Mouse (Mus musculus) neural tube, embryonic 15.5 days (tissue): Measurements from ENCODE around the gene Cytip. TPM values are rescaled to one million over a fixed set of nuclear protein-coding genes. Genes with fewer than 3 reads are reported as not detected.

Experiments
- ATAC-seq: fragments of 200-750 bp; cut with Nextera tagmentation; 2 replicates; pipeline ENCODE4 v1.8.0; 2017; ENCODE audit warnings: mild to moderate bottlenecking, moderate TSS enrichment, moderate library complexity; ENCODE audit not compliant: low FRiP score
- H3K27ac ChIP-seq: fragments of 300-500 bp; sonication (generic); replicated peaks from 2 replicates; pipeline ENCODE4 v1.5.1; 2015; ENCODE audit warnings: mild to moderate bottlenecking, inconsistent platforms
- H3K27me3 ChIP-seq: fragments of 300-500 bp; sonication (generic); replicated peaks from 2 replicates; pipeline ENCODE4 v1.6.1; 2015; ENCODE audit warnings: inconsistent platforms
- H3K36me3 ChIP-seq: fragments of 300-500 bp; sonication (generic); 2 replicates; pipeline ENCODE4 v1.6.1; 2015; ENCODE audit warnings: inconsistent platforms
- H3K4me1 ChIP-seq: fragments of 300-500 bp; sonication (generic); 2 replicates; pipeline ENCODE4 v1.6.1; 2015; ENCODE audit warnings: inconsistent platforms
- H3K4me2 ChIP-seq: fragments of 300-500 bp; sonication (generic); 2 replicates; pipeline ENCODE4 v1.6.1; 2015; ENCODE audit warnings: inconsistent platforms, mild to moderate bottlenecking, moderate library complexity
- H3K4me3 ChIP-seq: fragments of 300-500 bp; sonication (generic); replicated peaks from 2 replicates; pipeline ENCODE4 v1.5.1; 2015; ENCODE audit warnings: mild to moderate bottlenecking, inconsistent platforms
- H3K9ac ChIP-seq: fragments of 300-500 bp; sonication (generic); replicated peaks from 2 replicates; pipeline ENCODE4 v1.6.1; 2015; ENCODE audit warnings: mild to moderate bottlenecking, inconsistent platforms
- H3K9me3 ChIP-seq: fragments of 300-500 bp; sonication (generic); replicated peaks from 2 replicates; pipeline ENCODE4 v1.6.1; 2016; ENCODE audit warnings: inconsistent platforms
- WGBS: fragments of 180-500 bp; shearing (Covaris S2); methylation state at CpG from one replicate; pipeline ENCODE4 v1.1.7; 2015; ENCODE audit warnings: mixed read lengths; 5-methylcytosine and 5-hydroxymethylcytosine counted together
- polyA plus RNA-seq: library from polyadenylated mRNA; unstranded; fragments of >200 nt; fragmentation: Nextera tagmentation; extraction: Ambion mirVana; gene quantifications from 2 replicates; pipeline ENCODE4 v1.2.1, GENCODE M21; 2015

Gene Cytip
- polyA plus RNA-seq, 1 experiment from 2014 or later, result 0.08 TPM

DNA sequence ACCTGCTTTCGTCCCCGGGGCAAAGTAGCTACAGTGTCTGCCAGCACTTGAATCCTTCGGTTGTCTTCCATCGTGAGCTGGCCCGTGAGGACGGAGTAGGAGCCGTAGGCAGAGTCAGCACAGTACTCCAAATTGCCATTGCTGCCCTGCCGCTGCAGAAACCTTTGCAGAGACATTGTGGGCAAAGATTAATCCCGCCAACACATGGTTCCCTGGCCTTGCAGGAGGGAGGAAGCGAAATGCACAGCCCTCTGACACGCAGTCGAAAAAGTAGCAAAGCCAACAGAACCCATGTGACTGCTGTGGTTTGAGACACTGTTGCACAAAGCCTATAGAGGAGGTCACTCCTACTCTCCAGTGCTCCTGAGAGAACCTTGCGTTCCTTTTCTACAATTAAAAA lies 35.5 kb downstream of the Cytip start:
- Histone ChIP-seq H3K9ac (no peak overlapping the region), H3K27ac (no peak overlapping the region), H3K27me3 (no peaks in the 10 kb centered on the region), H3K9me3 (no peaks in the 10 kb centered on the region), H3K36me3 (no peaks in the 10 kb centered on the region), H3K4me3 (no peak overlapping the region), H3K4me2 (no peak overlapping the region), H3K4me1 (no peaks in the 10 kb centered on the region)
- WGBS, result 88% methylated on average over 13 of the region's 13 CpGs
- no peak for ATAC-seq

GRCm38 (mm10) chr2:58159121-58159520 lies 36.2 kb downstream of the Cytip start:
- Histone ChIP-seq H3K4me2 (no peak overlapping the region), H3K9ac (no peak overlapping the region), H3K4me3 (no peak overlapping the region), H3K4me1 (no peaks in the 10 kb centered on the region), H3K36me3 (no peaks in the 10 kb centered on the region), H3K27ac (no peak overlapping the region), H3K9me3 (no peaks in the 10 kb centered on the region), H3K27me3 (no peaks in the 10 kb centered on the region)
- ATAC-seq, result no peak
- WGBS, result 93% methylated on average over 6 of the region's 6 CpGs

- Histone ChIP-seq H3K4me3 (no peak overlapping the region), H3K27ac (no peak overlapping the region), H3K9me3 (no peaks in the 10 kb centered on the region), H3K9ac (no peak overlapping the region), H3K36me3 (no peaks in the 10 kb centered on the region), H3K27me3 (no peaks in the 10 kb centered on the region), H3K4me2 (no peak overlapping the region), H3K4me1 (no peaks in the 10 kb centered on the region)
- ATAC-seq, result no peak
- WGBS, result 95% methylated on average over 5 of the region's 5 CpGs
Measured at GRCm38 (mm10) chr2:58158539-58158938, 36.8 kb downstream of the Cytip start.

DNA sequence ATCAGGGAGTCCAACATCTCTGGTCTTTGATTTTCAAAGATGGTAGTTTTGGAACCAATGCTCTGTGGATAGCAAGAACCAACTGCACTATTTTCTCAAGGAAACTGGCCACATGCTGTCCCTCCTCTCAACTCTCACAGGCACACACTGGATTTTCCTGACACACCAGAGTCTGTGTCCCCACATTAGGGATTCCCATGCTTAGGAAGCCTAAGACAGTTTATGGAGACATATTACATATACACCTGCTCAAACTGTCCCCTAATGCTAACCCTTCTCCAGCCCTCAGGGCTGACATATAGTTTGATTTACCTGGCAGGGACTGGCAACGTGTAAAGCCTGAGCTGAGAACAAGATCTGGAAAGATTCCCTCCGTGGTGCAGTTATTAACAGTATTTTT lies 37.2 kb downstream of the Cytip start:
- Histone ChIP-seq H3K4me2 (no peak overlapping the region), H3K27me3 (no peaks in the 10 kb centered on the region), H3K4me1 (no peaks in the 10 kb centered on the region), H3K36me3 (no peaks in the 10 kb centered on the region), H3K4me3 (no peak overlapping the region), H3K9ac (no peak overlapping the region), H3K9me3 (no peaks in the 10 kb centered on the region), H3K27ac (no peak overlapping the region)
- ATAC-seq, result no peak
- 80% methylated on average over 2 of the region's 2 CpGs for WGBS

- H3K4me1 ChIP-seq, result no peaks in the 10 kb centered on the region
- H3K4me3 ChIP-seq, result no peak overlapping the region
- no peaks in the 10 kb centered on the region for H3K9me3 ChIP-seq
- H3K27me3 ChIP-seq, result no peaks in the 10 kb centered on the region
- H3K9ac ChIP-seq, result no peak overlapping the region
- no peak overlapping the region for H3K4me2 ChIP-seq
- H3K27ac ChIP-seq, result no peak overlapping the region
- ATAC-seq, result no peak
- WGBS, result 94% methylated on average over 5 of the region's 5 CpGs
- no peaks in the 10 kb centered on the region for H3K36me3 ChIP-seq
Measured at GRCm38 (mm10) chr2:58157466-58157865, 37.9 kb downstream of the Cytip start.

- WGBS, result 75% methylated on average over 5 of the region's 5 CpGs
- H3K4me1 ChIP-seq, result no peaks in the 10 kb centered on the region
- H3K9me3 ChIP-seq, result no peaks in the 10 kb centered on the region
- H3K9ac ChIP-seq, result no peak overlapping the region
- no peak overlapping the region for H3K4me2 ChIP-seq
- H3K36me3 ChIP-seq, result no peaks in the 10 kb centered on the region
- no peak overlapping the region for H3K4me3 ChIP-seq
- no peak overlapping the region for H3K27ac ChIP-seq
- ATAC-seq, result no peak
- no peaks in the 10 kb centered on the region for H3K27me3 ChIP-seq
Measured at GRCm38 (mm10) chr2:58156495-58157392, 38.6 kb downstream of the Cytip start.

DNA sequence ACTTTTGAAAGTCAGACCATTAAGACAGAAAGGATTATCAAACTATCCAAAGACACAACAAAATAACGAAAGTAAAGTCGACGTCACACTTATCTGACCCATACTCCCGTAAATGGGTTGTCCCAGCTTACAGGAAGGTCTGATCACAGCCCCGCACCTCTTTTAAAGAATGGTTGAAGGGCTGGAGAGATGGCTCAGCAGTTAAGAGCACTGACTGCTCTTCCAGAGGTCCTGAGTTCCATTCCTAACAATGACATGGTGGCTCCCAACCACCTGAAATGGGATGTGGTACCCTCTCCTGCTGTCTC lies 39.3 kb downstream of the Cytip start:
- Histone ChIP-seq H3K4me3 (no peak overlapping the region), H3K4me2 (no peak overlapping the region), H3K9me3 (no peaks in the 10 kb centered on the region), H3K27ac (no peak overlapping the region), H3K9ac (no peak overlapping the region), H3K27me3 (no peaks in the 10 kb centered on the region), H3K36me3 (no peaks in the 10 kb centered on the region), H3K4me1 (no peaks in the 10 kb centered on the region)
- 93% methylated on average over 5 of the region's 5 CpGs for WGBS
- no peak for ATAC-seq

GRCm38 (mm10) chr2:58155271-58156107 lies 39.8 kb downstream of the Cytip start:
- no peaks in the 10 kb centered on the region for H3K36me3 ChIP-seq
- ATAC-seq, result no peak
- no peaks in the 10 kb centered on the region for H3K4me1 ChIP-seq
- H3K4me3 ChIP-seq, result no peak overlapping the region
- no peak overlapping the region for H3K9ac ChIP-seq
- H3K27ac ChIP-seq, result no peak overlapping the region
- no peak overlapping the region for H3K4me2 ChIP-seq
- H3K9me3 ChIP-seq, result no peaks in the 10 kb centered on the region
- 37% methylated on average over 6 of the region's 7 CpGs for WGBS
- no peaks in the 10 kb centered on the region for H3K27me3 ChIP-seq

DNA sequence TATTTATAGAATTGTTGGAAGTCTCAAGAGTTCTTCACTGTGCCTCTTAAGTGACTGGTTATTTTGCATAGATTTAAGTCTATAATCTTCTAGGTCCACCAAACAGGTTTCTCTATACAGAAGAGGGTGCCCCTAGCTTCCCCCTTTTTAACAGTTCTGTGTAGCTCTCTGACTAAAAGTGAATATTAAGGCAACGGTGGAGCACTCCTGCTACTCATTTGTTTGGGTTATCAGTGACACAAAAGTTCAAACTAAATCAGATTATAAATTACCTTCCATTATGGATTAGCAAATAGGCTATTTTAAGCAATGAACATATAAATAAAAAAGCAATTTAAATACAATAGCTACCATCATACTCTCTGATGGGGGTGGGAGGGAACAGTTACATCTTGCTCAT lies 40.8 kb downstream of the Cytip start:
- no peak overlapping the region for H3K4me2 ChIP-seq
- no peak overlapping the region for H3K9ac ChIP-seq
- 80% methylated on average over 1 of the region's 1 CpGs for WGBS
- H3K27me3 ChIP-seq, result no peaks in the 10 kb centered on the region
- no peaks in the 10 kb centered on the region for H3K9me3 ChIP-seq
- H3K4me1 ChIP-seq, result no peaks in the 10 kb centered on the region
- no peaks in the 10 kb centered on the region for H3K36me3 ChIP-seq
- H3K27ac ChIP-seq, result no peak overlapping the region
- no peak overlapping the region for H3K4me3 ChIP-seq
- ATAC-seq, result no peak

GRCm38 (mm10) chr2:58153742-58154141 lies 41.6 kb downstream of the Cytip start:
- H3K36me3 ChIP-seq, result no peaks in the 10 kb centered on the region
- no peak overlapping the region for H3K4me2 ChIP-seq
- no peak overlapping the region for H3K9ac ChIP-seq
- H3K27ac ChIP-seq, result no peak overlapping the region
- no peak for ATAC-seq
- H3K4me1 ChIP-seq, result no peaks in the 10 kb centered on the region
- no peak overlapping the region for H3K4me3 ChIP-seq
- WGBS, result 88% methylated on average over 7 of the region's 7 CpGs
- H3K9me3 ChIP-seq, result no peaks in the 10 kb centered on the region
- no peaks in the 10 kb centered on the region for H3K27me3 ChIP-seq

DNA sequence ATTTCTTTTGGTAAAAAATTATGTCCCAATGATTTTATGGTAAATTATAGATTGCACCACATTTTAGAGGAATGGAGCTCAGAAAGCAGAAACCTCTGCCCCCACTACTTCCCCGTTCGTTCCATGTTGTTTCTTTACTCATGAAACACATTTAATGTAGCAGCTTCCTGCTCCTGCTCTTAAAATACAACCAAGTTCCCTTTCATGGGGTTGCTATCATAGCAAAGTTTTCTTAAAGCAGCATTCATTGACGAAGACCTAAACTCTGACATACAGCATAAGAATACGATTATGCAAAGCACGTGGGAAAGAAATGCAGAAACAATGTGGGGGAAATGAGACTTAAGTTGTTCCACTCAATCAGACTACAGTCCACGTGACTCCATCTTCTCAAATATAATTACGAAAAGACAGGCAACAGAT lies 45.3 kb downstream of the Cytip start:
- no peaks in the 10 kb centered on the region for H3K27me3 ChIP-seq
- no peak overlapping the region for H3K9ac ChIP-seq
- no peaks in the 10 kb centered on the region for H3K36me3 ChIP-seq
- no peaks in the 10 kb centered on the region for H3K9me3 ChIP-seq
- H3K27ac ChIP-seq, result no peak overlapping the region
- H3K4me1 ChIP-seq, result no peaks in the 10 kb centered on the region
- ATAC-seq, result no peak
- 91% methylated on average over 7 of the region's 7 CpGs for WGBS
- H3K4me3 ChIP-seq, result no peak overlapping the region
- no peak overlapping the region for H3K4me2 ChIP-seq

- Histone ChIP-seq H3K27ac (no peak overlapping the region), H3K4me2 (no peak overlapping the region), H3K9ac (no peak overlapping the region), H3K27me3 (no peaks in the 10 kb centered on the region), H3K9me3 (peaks cover 2% of the 10 kb centered on the region; the same call in 1 of the 2 replicates), H3K4me1 (no peaks in the 10 kb centered on the region), H3K4me3 (no peak overlapping the region), H3K36me3 (no peaks in the 10 kb centered on the region)
- ATAC-seq, result no peak
- 96% methylated on average over 5 of the region's 5 CpGs for WGBS
Measured at GRCm38 (mm10) chr2:58146572-58146971, 48.8 kb downstream of the Cytip start.
